ENCODE assay signal across 11 mouse cellular contexts in genomic region chr3:121886309-121886708, GRCm38 (mm10).
DNase-seq lines count a peak whose midpoint lies in the region; ATAC-seq and TF ChIP-seq lines count a peak whose summit lies in the region.
"Had no signal": no experiment of that assay in that cellular context is flagged by ENCODE, and none has a peak within 500 bp of the region (broad histone marks: within the 10 kb centered on the region; RNA-seq: fewer than 3 reads in every experiment).

No protein-coding gene starts in this region.

- no peak overlapping the region for H3K4me3 ChIP-seq in heart, embryonic 13.5 days
- no peak overlapping the region for H3K4me3 ChIP-seq in lung, embryonic 14.5 days (ENCODE audit: low read depth, low read length)
- peak overlapping the region; percentile 9; the same call in 1 of the 2 replicates for H3K4me3 ChIP-seq in kidney, postnatal 0 days (replicated peaks; ENCODE audit: low read depth, low read length)
- H3K4me3 ChIP-seq in stomach, embryonic 16.5 days (replicated peaks; ENCODE audit: low read length) = no peak overlapping the region
- H3K4me3 ChIP-seq: megakaryocyte, embryonic 14.5 days had no signal

- no peak overlapping the region for H3K9ac ChIP-seq in heart, embryonic 13.5 days
- H3K9ac ChIP-seq in lung, embryonic 14.5 days = no peak overlapping the region
- H3K9ac ChIP-seq in kidney, postnatal 0 days (ENCODE audit: low read depth, low read length) = no peak overlapping the region
- no peak overlapping the region for H3K9ac ChIP-seq in stomach, embryonic 16.5 days (ENCODE audit: low read length)

- no peak for ATAC-seq in heart, embryonic 13.5 days (ENCODE audit: extremely low read depth, insufficient number of reproducible peaks, low FRiP score, low TSS enrichment)
- ATAC-seq in lung, embryonic 14.5 days (ENCODE audit: insufficient read depth) = no peak
- ATAC-seq in kidney, postnatal 0 days (replicated peaks; ENCODE audit: low FRiP score, low read depth) = no peak
- ATAC-seq in stomach, embryonic 16.5 days (ENCODE audit: insufficient read depth, low FRiP score) = no peak

- peaks cover 48% of the 10 kb centered on the region for H3K4me1 ChIP-seq in heart, embryonic 13.5 days
- peaks cover 10% of the 10 kb centered on the region; the same call in 1 of the 2 replicates for H3K4me1 ChIP-seq in lung, embryonic 14.5 days (ENCODE audit: insufficient read depth)
- peaks cover 18% of the 10 kb centered on the region for H3K4me1 ChIP-seq in kidney, postnatal 0 days (replicated peaks; ENCODE audit: insufficient read depth, low read length)
- peaks cover 13% of the 10 kb centered on the region for H3K4me1 ChIP-seq in stomach, embryonic 16.5 days (ENCODE audit: control insufficient read depth, insufficient read depth, low read length)

- 0 out of 2 replicates have a peak overlapping the region, but pooled peaks have one; percentile 3 for H3K27ac ChIP-seq in heart, embryonic 13.5 days (replicated peaks)
- H3K27ac ChIP-seq in lung, embryonic 14.5 days (ENCODE audit: low read depth) = no peak overlapping the region
- peak overlapping the region; percentile 37; the same call in 1 of the 2 replicates for H3K27ac ChIP-seq in kidney, postnatal 0 days
- no peak overlapping the region for H3K27ac ChIP-seq in stomach, embryonic 16.5 days (ENCODE audit: low read length)

- 43% methylated on average over 10 of the region's 10 CpGs for WGBS in heart, embryonic 13.5 days
- 49% methylated on average over 10 of the region's 10 CpGs for WGBS in lung, embryonic 14.5 days
- WGBS in kidney, postnatal 0 days = 45% methylated on average over 10 of the region's 10 CpGs
- WGBS in stomach, embryonic 16.5 days = 57% methylated on average over 10 of the region's 10 CpGs

- H3K9me3 ChIP-seq in heart, embryonic 13.5 days = no peaks in the 10 kb centered on the region
- no peaks in the 10 kb centered on the region for H3K9me3 ChIP-seq in lung, embryonic 14.5 days (ENCODE audit: low read depth, low read length)
- no peaks in the 10 kb centered on the region for H3K9me3 ChIP-seq in kidney, postnatal 0 days (replicated peaks; ENCODE audit: low read length)
- H3K9me3 ChIP-seq in stomach, embryonic 16.5 days (replicated peaks; ENCODE audit: control insufficient read depth, low read length) = no peaks in the 10 kb centered on the region
- H3K9me3 ChIP-seq: megakaryocyte, embryonic 14.5 days had no signal

- TF ChIP-seq CTCF in lung, embryonic 14.5 days (IDR thresholded peaks at IDR 0.05; ENCODE audit: low read depth) = no peak
- no peak for TF ChIP-seq CTCF in kidney, postnatal 0 days (IDR thresholded peaks at IDR 0.05; ENCODE audit: low read depth)

- intact Hi-C loops in heart, postnatal 10 days (cut with DNase I) = loop anchor here (5.0 kb wide), 2 partner anchors 116 to 581 kb away; no protein-coding TSS in a partner anchor

- peak overlapping the region; percentile 57 for H3K4me2 ChIP-seq in heart, embryonic 13.5 days
- H3K4me2 ChIP-seq in lung, embryonic 14.5 days = peak overlapping the region; percentile 46
- peak overlapping the region; percentile 49 for H3K4me2 ChIP-seq in kidney, postnatal 0 days (ENCODE audit: low read length)
- H3K4me2 ChIP-seq in stomach, embryonic 16.5 days (ENCODE audit: low read depth, low read length) = peak overlapping the region; percentile 37; the same call in 1 of the 2 replicates

- H3K27me3 ChIP-seq in heart, embryonic 13.5 days (replicated peaks) = no peaks in the 10 kb centered on the region; the same call in 1 of the 2 replicates
- no peaks in the 10 kb centered on the region for H3K27me3 ChIP-seq in lung, embryonic 14.5 days (ENCODE audit: insufficient read depth, low read length)
- no peaks in the 10 kb centered on the region for H3K27me3 ChIP-seq in kidney, postnatal 0 days (ENCODE audit: insufficient read depth, low read length)
- H3K27me3 ChIP-seq in stomach, embryonic 16.5 days (ENCODE audit: control insufficient read depth, insufficient read depth, low read length) = no peaks in the 10 kb centered on the region

- no peak for DNase-seq in heart, postnatal 10 days
- DNase-seq in lung, embryonic 14.5 days = no peak
- no peak for DNase-seq in lung, postnatal 4 days
- no peak for DNase-seq in kidney, postnatal 0 days (ENCODE audit: low spot score)
- DNase-seq in urinary bladder, adult 2 months (ENCODE audit: low spot score) = no peak
- DNase-seq in thymus, postnatal 14 days = no peak
- DNase-seq: cerebellum, postnatal 10 days; right cerebral cortex, adult 18-20 months had no signal

- no peaks in the 10 kb centered on the region for H3K36me3 ChIP-seq in heart, embryonic 13.5 days
- H3K36me3 ChIP-seq in lung, embryonic 14.5 days (ENCODE audit: insufficient read depth) = no peaks in the 10 kb centered on the region
- H3K36me3 ChIP-seq in kidney, postnatal 0 days (ENCODE audit: insufficient read depth, low read length) = no peaks in the 10 kb centered on the region
- H3K36me3 ChIP-seq in stomach, embryonic 16.5 days (ENCODE audit: control insufficient read depth, insufficient read depth, low read length) = no peaks in the 10 kb centered on the region

Comparison
In these comparisons a context has a peak if more than half of its experiments do, and no peak if none do; other contexts are left out.
1. H3K27ac ChIP-seq: peak in heart, embryonic 13.5 days (single experiment) and kidney, postnatal 0 days (single experiment); none in lung, embryonic 14.5 days (single experiment) and stomach, embryonic 16.5 days (single experiment).
2. Peak in every context shown above with its lines, with median percentiles within 50 percentile points of each other: H3K4me2 ChIP-seq.